In the genomic region with DNA sequence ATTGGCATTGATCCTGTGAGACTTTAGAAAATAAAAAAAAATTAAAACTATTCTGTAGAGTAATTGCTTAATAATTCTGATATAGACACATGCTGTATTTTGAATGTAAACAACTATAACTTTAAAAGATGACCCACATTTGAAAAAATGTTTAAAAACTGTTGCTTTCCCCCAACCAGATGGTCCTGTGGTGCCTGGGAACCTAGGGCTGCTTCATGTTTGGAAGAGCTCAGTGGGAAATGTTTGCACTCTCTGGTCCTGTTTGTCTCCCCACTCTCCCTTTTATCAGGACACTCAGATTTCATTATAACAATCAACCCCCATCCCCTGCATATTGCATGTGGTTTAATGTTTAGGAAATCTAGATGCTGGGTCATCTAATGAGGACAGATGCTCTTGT, we compare ENCODE assay signal across 28 mouse cellular contexts.
"Had no signal": no experiment of that assay in that cellular context is flagged by ENCODE, and none has a peak within 500 bp of the region (broad histone marks: within the 10 kb centered on the region; RNA-seq: fewer than 3 reads in every experiment).

No protein-coding gene starts in this region.

- ATAC-seq: hindbrain, embryonic 16.5 days; intestine, embryonic 16.5 days had no signal

- H3K9me3 ChIP-seq: heart, embryonic 13.5 days; heart, embryonic 15.5 days; kidney, embryonic 15.5 days; limb, embryonic 13.5 days; limb, embryonic 15.5 days; liver, embryonic 13.5 days; liver, embryonic 15.5 days had no signal

- H3K36me3 ChIP-seq: heart, embryonic 13.5 days; heart, embryonic 15.5 days; kidney, embryonic 15.5 days; limb, embryonic 13.5 days; limb, embryonic 15.5 days; liver, embryonic 13.5 days; liver, embryonic 15.5 days had no signal

- H3K9ac ChIP-seq: heart, embryonic 13.5 days; heart, embryonic 15.5 days; hindbrain, embryonic 14.5 days; kidney, embryonic 15.5 days; limb, embryonic 13.5 days; limb, embryonic 15.5 days; liver, embryonic 13.5 days; liver, embryonic 15.5 days had no signal

- H3K27ac ChIP-seq: heart, adult 2 months; heart, embryonic 13.5 days; heart, embryonic 15.5 days; hindbrain, embryonic 14.5 days; kidney, embryonic 15.5 days; kidney, postnatal 0 days; limb, embryonic 13.5 days; limb, embryonic 15.5 days; liver, embryonic 13.5 days; liver, embryonic 15.5 days had no signal

- H3K4me2 ChIP-seq: heart, embryonic 11.5 days; heart, embryonic 13.5 days; heart, embryonic 15.5 days; hindbrain, embryonic 14.5 days; kidney, embryonic 15.5 days; limb, embryonic 13.5 days; limb, embryonic 15.5 days; liver, embryonic 11.5 days; liver, embryonic 13.5 days; liver, embryonic 15.5 days had no signal

- DNase-seq: gastrocnemius, postnatal 14 days; gastrocnemius, postnatal 36 days; heart, adult 11 months; heart, adult 2 months; heart, postnatal 14 days; heart, postnatal 36 days; kidney, adult 11 months; kidney, adult 2 months; kidney, adult 9 months; kidney, postnatal 14 days; kidney, postnatal 36 days; layer of hippocampus, adult 9-11 months; layer of hippocampus, postnatal 36 days; left cerebral cortex, postnatal 4 days; liver, embryonic 13.5 days; lung, adult 18-20 months had no signal

- H3K27me3 ChIP-seq: heart, embryonic 13.5 days; heart, embryonic 15.5 days; kidney, embryonic 15.5 days; limb, embryonic 13.5 days; limb, embryonic 15.5 days; liver, embryonic 13.5 days; liver, embryonic 15.5 days had no signal

- H3K4me1 ChIP-seq: heart, embryonic 13.5 days; heart, embryonic 15.5 days; kidney, embryonic 15.5 days; limb, embryonic 13.5 days; limb, embryonic 15.5 days; liver, embryonic 13.5 days; liver, embryonic 15.5 days had no signal

- H3K4me3 ChIP-seq: heart, adult 2 months; heart, embryonic 13.5 days; heart, embryonic 15.5 days; kidney, embryonic 15.5 days; limb, embryonic 13.5 days; limb, embryonic 15.5 days; liver, embryonic 13.5 days; liver, embryonic 15.5 days had no signal
